Mouse (Mus musculus): ENCODE results near the gene Ndc1. TPM values are rescaled to one million over a fixed set of nuclear protein-coding genes. Genes with fewer than 3 reads are reported as not detected.

The Ndc1 gene
- 26.4 and 48.9 TPM in 2 replicates for polyA plus RNA-seq (2014; fragmentation: Nextera tagmentation; extraction: Ambion mirVana)

- H3K4me3 ChIP-seq (ENCODE audit: low read length) = peak within 1 kb of the TSS; percentile 75
- WGBS = under 1% methylated on average over 50 of the region's 51 CpGs
- peak; percentile 98 for ATAC-seq (ENCODE audit: low FRiP score, low TSS enrichment)
These were observed at the start of gene Ndc1 for GRCm38 (mm10) chr4:107367567-107368314. TSS of gene Ndc1 (plus strand) at chr4:107367784.

GRCm38 (mm10) chr4:107318646-107319045 lies 48.9 kb upstream of the Ndc1 start:
- 82% methylated on average over 8 of the region's 8 CpGs for WGBS
- peaks cover 4% of the 10 kb centered on the region; the same call in 1 of the 2 replicates for H3K4me1 ChIP-seq (ENCODE audit: control insufficient read depth, insufficient read depth, low read length)
- H3K4me2 ChIP-seq (replicated peaks; ENCODE audit: low read depth, low read length) = no peak overlapping the region
- no peak for ATAC-seq (ENCODE audit: low FRiP score, low TSS enrichment)
- H3K27me3 ChIP-seq (ENCODE audit: control insufficient read depth, insufficient read depth, low read length) = no peaks in the 10 kb centered on the region
- H3K36me3 ChIP-seq (ENCODE audit: control insufficient read depth, insufficient read depth, low read length) = peaks cover 16% of the 10 kb centered on the region
- H3K9me3 ChIP-seq (ENCODE audit: control insufficient read depth, low read length) = no peaks in the 10 kb centered on the region
- H3K9ac ChIP-seq (ENCODE audit: low read depth, low read length) = no peak overlapping the region
- no peak overlapping the region for H3K27ac ChIP-seq (ENCODE audit: low read depth, low read length)
- no peak overlapping the region for H3K4me3 ChIP-seq (ENCODE audit: low read length)

More at GRCm38 (mm10) chr4:107367567-107368314, at the start of gene Ndc1:
- Histone ChIP-seq H3K27me3 (ENCODE audit: control insufficient read depth, insufficient read depth, low read length) (no peaks in the 10 kb centered on the region), H3K4me2 (replicated peaks; ENCODE audit: low read depth, low read length) (peak within 1 kb of the TSS; percentile 68), H3K9me3 (ENCODE audit: control insufficient read depth, low read length) (no peaks in the 10 kb centered on the region), H3K36me3 (ENCODE audit: control insufficient read depth, insufficient read depth, low read length) (peaks cover 28% of the 10 kb centered on the region), H3K4me1 (ENCODE audit: control insufficient read depth, insufficient read depth, low read length) (peaks cover 5% of the 10 kb centered on the region; the same call in 1 of the 2 replicates), H3K27ac (ENCODE audit: low read depth, low read length) (peak within 1 kb of the TSS; percentile 89), H3K9ac (ENCODE audit: low read depth, low read length) (peak within 1 kb of the TSS; percentile 65)

GRCm38 (mm10) chr4:107321041-107321440 lies 46.5 kb upstream of the Ndc1 start:
- no peak for ATAC-seq (ENCODE audit: low FRiP score, low TSS enrichment)
- Histone ChIP-seq H3K4me1 (ENCODE audit: control insufficient read depth, insufficient read depth, low read length) (no peaks in the 10 kb centered on the region), H3K4me3 (ENCODE audit: low read length) (no peak overlapping the region), H3K9me3 (ENCODE audit: control insufficient read depth, low read length) (no peaks in the 10 kb centered on the region), H3K36me3 (ENCODE audit: control insufficient read depth, insufficient read depth, low read length) (peaks cover 16% of the 10 kb centered on the region), H3K27me3 (ENCODE audit: control insufficient read depth, insufficient read depth, low read length) (no peaks in the 10 kb centered on the region), H3K9ac (ENCODE audit: low read depth, low read length) (no peak overlapping the region), H3K4me2 (replicated peaks; ENCODE audit: low read depth, low read length) (no peak overlapping the region), H3K27ac (ENCODE audit: low read depth, low read length) (no peak overlapping the region)
- WGBS = 67% methylated on average over 2 of the region's 2 CpGs

- no peaks in the 10 kb centered on the region for H3K9me3 ChIP-seq (ENCODE audit: control insufficient read depth, low read length)
- H3K27ac ChIP-seq (ENCODE audit: low read depth, low read length) = no peak overlapping the region
- H3K4me1 ChIP-seq (ENCODE audit: control insufficient read depth, insufficient read depth, low read length) = no peaks in the 10 kb centered on the region
- ATAC-seq (ENCODE audit: low FRiP score, low TSS enrichment) = no peak
- H3K36me3 ChIP-seq (ENCODE audit: control insufficient read depth, insufficient read depth, low read length) = peaks cover 13% of the 10 kb centered on the region
- no peak overlapping the region for H3K9ac ChIP-seq (ENCODE audit: low read depth, low read length)
- H3K27me3 ChIP-seq (ENCODE audit: control insufficient read depth, insufficient read depth, low read length) = no peaks in the 10 kb centered on the region
- no peak overlapping the region for H3K4me3 ChIP-seq (ENCODE audit: low read length)
- WGBS = 95% methylated on average over 2 of the region's 2 CpGs
- H3K4me2 ChIP-seq (replicated peaks; ENCODE audit: low read depth, low read length) = no peak overlapping the region
These were observed 44.5 kb upstream of the Ndc1 start for GRCm38 (mm10) chr4:107323113-107323512.

- WGBS = 90% methylated on average over 8 of the region's 8 CpGs
- Histone ChIP-seq H3K9me3 (ENCODE audit: control insufficient read depth, low read length) (no peaks in the 10 kb centered on the region), H3K27ac (ENCODE audit: low read depth, low read length) (no peak overlapping the region), H3K27me3 (ENCODE audit: control insufficient read depth, insufficient read depth, low read length) (no peaks in the 10 kb centered on the region), H3K9ac (ENCODE audit: low read depth, low read length) (no peak overlapping the region), H3K4me2 (replicated peaks; ENCODE audit: low read depth, low read length) (no peak overlapping the region), H3K4me1 (ENCODE audit: control insufficient read depth, insufficient read depth, low read length) (no peaks in the 10 kb centered on the region), H3K36me3 (ENCODE audit: control insufficient read depth, insufficient read depth, low read length) (peaks cover 6% of the 10 kb centered on the region; the same call in 1 of the 2 replicates), H3K4me3 (ENCODE audit: low read length) (no peak overlapping the region)
- no peak for ATAC-seq (ENCODE audit: low FRiP score, low TSS enrichment)
These were observed 39.1 kb upstream of the Ndc1 start for GRCm38 (mm10) chr4:107328530-107328929.

GRCm38 (mm10) chr4:107333514-107333913 lies 34.1 kb upstream of the Ndc1 start:
- H3K27me3 ChIP-seq (ENCODE audit: control insufficient read depth, insufficient read depth, low read length) = no peaks in the 10 kb centered on the region
- 92% methylated on average over 4 of the region's 4 CpGs for WGBS
- H3K9me3 ChIP-seq (ENCODE audit: control insufficient read depth, low read length) = no peaks in the 10 kb centered on the region
- no peak overlapping the region for H3K4me2 ChIP-seq (replicated peaks; ENCODE audit: low read depth, low read length)
- ATAC-seq (ENCODE audit: low FRiP score, low TSS enrichment) = no peak
- H3K4me3 ChIP-seq (ENCODE audit: low read length) = no peak overlapping the region
- H3K27ac ChIP-seq (ENCODE audit: low read depth, low read length) = no peak overlapping the region
- no peaks in the 10 kb centered on the region for H3K4me1 ChIP-seq (ENCODE audit: control insufficient read depth, insufficient read depth, low read length)
- no peak overlapping the region for H3K9ac ChIP-seq (ENCODE audit: low read depth, low read length)
- H3K36me3 ChIP-seq (ENCODE audit: control insufficient read depth, insufficient read depth, low read length) = peaks cover 2% of the 10 kb centered on the region; the same call in 1 of the 2 replicates

- WGBS = 42% methylated on average over 8 of the region's 8 CpGs
- ATAC-seq (ENCODE audit: low FRiP score, low TSS enrichment) = no peak
- no peak overlapping the region for H3K27ac ChIP-seq (ENCODE audit: low read depth, low read length)
These were observed 31.2 kb upstream of the Ndc1 start for GRCm38 (mm10) chr4:107336356-107336755.

GRCm38 (mm10) chr4:107337455-107337854 lies 30.1 kb upstream of the Ndc1 start:
- H3K4me3 ChIP-seq (ENCODE audit: low read length) = no peak overlapping the region
- no peaks in the 10 kb centered on the region for H3K27me3 ChIP-seq (ENCODE audit: control insufficient read depth, insufficient read depth, low read length)
- H3K27ac ChIP-seq (ENCODE audit: low read depth, low read length) = no peak overlapping the region
- no peaks in the 10 kb centered on the region for H3K36me3 ChIP-seq (ENCODE audit: control insufficient read depth, insufficient read depth, low read length)
- no peak overlapping the region for H3K9ac ChIP-seq (ENCODE audit: low read depth, low read length)
- 83% methylated on average over 5 of the region's 5 CpGs for WGBS
- H3K4me2 ChIP-seq (replicated peaks; ENCODE audit: low read depth, low read length) = no peak overlapping the region
- no peaks in the 10 kb centered on the region for H3K9me3 ChIP-seq (ENCODE audit: control insufficient read depth, low read length)
- H3K4me1 ChIP-seq (ENCODE audit: control insufficient read depth, insufficient read depth, low read length) = no peaks in the 10 kb centered on the region
- ATAC-seq (ENCODE audit: low FRiP score, low TSS enrichment) = no peak

More at GRCm38 (mm10) chr4:107336356-107336755, 31.2 kb upstream of the Ndc1 start:
- H3K9ac ChIP-seq (ENCODE audit: low read depth, low read length) = no peak overlapping the region
- H3K4me3 ChIP-seq (ENCODE audit: low read length) = no peak overlapping the region
- no peaks in the 10 kb centered on the region for H3K27me3 ChIP-seq (ENCODE audit: control insufficient read depth, insufficient read depth, low read length)
- H3K9me3 ChIP-seq (ENCODE audit: control insufficient read depth, low read length) = no peaks in the 10 kb centered on the region
- H3K4me2 ChIP-seq (replicated peaks; ENCODE audit: low read depth, low read length) = no peak overlapping the region
- H3K36me3 ChIP-seq (ENCODE audit: control insufficient read depth, insufficient read depth, low read length) = no peaks in the 10 kb centered on the region
- no peaks in the 10 kb centered on the region for H3K4me1 ChIP-seq (ENCODE audit: control insufficient read depth, insufficient read depth, low read length)

GRCm38 (mm10) chr4:107341354-107341753 lies 26.2 kb upstream of the Ndc1 start:
- H3K9ac ChIP-seq (ENCODE audit: low read depth, low read length) = no peak overlapping the region
- 0 out of 2 replicates have a peak, but pooled peaks cover 2% of the 10 kb centered on the region for H3K36me3 ChIP-seq (ENCODE audit: control insufficient read depth, insufficient read depth, low read length)
- no peaks in the 10 kb centered on the region for H3K27me3 ChIP-seq (ENCODE audit: control insufficient read depth, insufficient read depth, low read length)
- H3K27ac ChIP-seq (ENCODE audit: low read depth, low read length) = no peak overlapping the region
- no peak overlapping the region for H3K4me3 ChIP-seq (ENCODE audit: low read length)
- 71% methylated on average over 5 of the region's 5 CpGs for WGBS
- no peaks in the 10 kb centered on the region for H3K9me3 ChIP-seq (ENCODE audit: control insufficient read depth, low read length)
- no peak overlapping the region for H3K4me2 ChIP-seq (replicated peaks; ENCODE audit: low read depth, low read length)
- ATAC-seq (ENCODE audit: low FRiP score, low TSS enrichment) = no peak
- no peaks in the 10 kb centered on the region for H3K4me1 ChIP-seq (ENCODE audit: control insufficient read depth, insufficient read depth, low read length)

All from kidney, embryonic 14.5 days (tissue).